Mouse (Mus musculus): ENCODE data around the gene 1700017D01Rik.

1700017D01Rik gene

GRCm38 (mm10) chr19:11048009-11048408 is 82.7 kb downstream of the 1700017D01Rik start:
- DNase-seq (ENCODE audit: low spot score): no peak
